Mouse (Mus musculus) naive thymus-derived CD4-positive, alpha-beta T cell, adult 2 months (primary cell): ENCODE results near the gene Fam186b.

Source experiments
- DNase-seq: peaks from one replicate; pipeline ENCODE4 v3.0.0-alpha.2; 2011; ENCODE audit warnings: low read depth

Gene Fam186b

GRCm38 (mm10) chr15:99295484-99295981, at the start of gene Fam186b:
Fam186b (minus strand) TSS chr15:99295888.
- DNase-seq: peak; percentile 50

GRCm38 (mm10) chr15:99344961-99345360, 49.3 kb upstream of the Fam186b start:
- DNase-seq: no peak

- no peak for DNase-seq
Measured at GRCm38 (mm10) chr15:99344148-99344870, 48.6 kb upstream of the Fam186b start.

- DNase-seq: no peak
Measured at GRCm38 (mm10) chr15:99343414-99344147, 47.9 kb upstream of the Fam186b start.

- no peak for DNase-seq
Measured at GRCm38 (mm10) chr15:99342194-99342981, 46.7 kb upstream of the Fam186b start.

GRCm38 (mm10) chr15:99341102-99341501, 45.4 kb upstream of the Fam186b start:
- DNase-seq: peak; percentile 74

- no peak for DNase-seq
Measured at GRCm38 (mm10) chr15:99339669-99340068, 44.0 kb upstream of the Fam186b start.

- DNase-seq: no peak
Measured at GRCm38 (mm10) chr15:99338916-99339315, 43.2 kb upstream of the Fam186b start.

GRCm38 (mm10) chr15:99335801-99336320, 40.2 kb upstream of the Fam186b start:
- DNase-seq: peak; percentile 75

GRCm38 (mm10) chr15:99334500-99334899, 38.8 kb upstream of the Fam186b start:
- no peak for DNase-seq

- DNase-seq: no peak
Measured at GRCm38 (mm10) chr15:99333676-99334065, 38.0 kb upstream of the Fam186b start.

GRCm38 (mm10) chr15:99332921-99333675, 37.4 kb upstream of the Fam186b start:
- peak; percentile 86 for DNase-seq

GRCm38 (mm10) chr15:99332111-99332510, 36.4 kb upstream of the Fam186b start:
- no peak for DNase-seq

GRCm38 (mm10) chr15:99331341-99331740, 35.7 kb upstream of the Fam186b start:
- no peak for DNase-seq

GRCm38 (mm10) chr15:99330324-99330723, 34.6 kb upstream of the Fam186b start:
- no peak for DNase-seq

- no peak for DNase-seq
Measured at GRCm38 (mm10) chr15:99328011-99328410, 32.3 kb upstream of the Fam186b start.

GRCm38 (mm10) chr15:99326959-99327358, 31.3 kb upstream of the Fam186b start:
- peak; percentile 86 for DNase-seq

GRCm38 (mm10) chr15:99326407-99326806, 30.7 kb upstream of the Fam186b start:
- DNase-seq: no peak

- no peak for DNase-seq
Measured at GRCm38 (mm10) chr15:99325598-99325997, 29.9 kb upstream of the Fam186b start.

- no peak for DNase-seq
Measured at GRCm38 (mm10) chr15:99324151-99324550, 28.5 kb upstream of the Fam186b start.

- no peak for DNase-seq
Measured at GRCm38 (mm10) chr15:99320978-99321377, 25.3 kb upstream of the Fam186b start.
